Mouse (Mus musculus): Measurements from ENCODE around the gene Tmem156.

- TF ChIP-seq CTCF (IDR thresholded peaks at IDR 0.05; ENCODE audit: borderline replicate concordance, control insufficient read depth, extremely low read depth, insufficient read depth, low read length, poor library complexity) = no peak
- no peak for TF ChIP-seq POLR2A (IDR thresholded peaks at IDR 0.05; ENCODE audit: control insufficient read depth, extremely low read depth, insufficient read depth, low read length, poor library complexity)
Observed at GRCm38 (mm10) chr5:65094902-65095545, 3.1 kb upstream of the Tmem156 start.

Measured in thymus, adult 2 months (tissue).